Mouse (Mus musculus) C2C12 (cell line): ENCODE data around the gene Ryr1. TPM values are rescaled to one million over a fixed set of nuclear protein-coding genes. Genes with fewer than 3 reads are reported as not detected.

ENCODE experiments used
- H3K27me3 ChIP-seq: one replicate; pipeline ENCODE4 v1.6.1; 2011; ENCODE audit not compliant: control insufficient read depth, insufficient read depth, insufficient read length
- H3K36me3 ChIP-seq: one replicate; pipeline ENCODE4 v1.6.1; 2011; ENCODE audit not compliant: control insufficient read depth, insufficient read depth
- H3K4me3 ChIP-seq: one replicate; pipeline ENCODE4 v1.5.1; 2011; ENCODE audit warnings: mild to moderate bottlenecking, control low read depth; ENCODE audit not compliant: poor library complexity, insufficient read depth, severe bottlenecking
- H3K79me2 ChIP-seq: one replicate; pipeline ENCODE4 v1.6.1; 2011; ENCODE audit not compliant: control insufficient read depth, insufficient read depth
- H3K79me3 ChIP-seq: one replicate; pipeline ENCODE4 v1.6.1; 2011; ENCODE audit warnings: low read depth, control low read depth
- H3ac ChIP-seq: one replicate; pipeline ENCODE3; 2011; ENCODE audit warnings: low read depth; ENCODE audit not compliant: control insufficient read depth, insufficient read length
- CEBPB ChIP-seq: IDR thresholded peaks from one replicate; pipeline ENCODE4 v1.6.1; 2011; ENCODE audit warnings: low read depth, mild to moderate bottlenecking, control low read depth, moderate library complexity
- CTCF ChIP-seq: IDR thresholded peaks from one replicate; pipeline ENCODE4 v1.5.1; 2011; ENCODE audit not compliant: control insufficient read depth, insufficient read depth, insufficient read length
- FOSL1 ChIP-seq: IDR thresholded peaks from one replicate; pipeline ENCODE4 v1.8.0; 2011; ENCODE audit warnings: mild to moderate bottlenecking, low read length; ENCODE audit not compliant: poor library complexity, insufficient read depth, severe bottlenecking
- MAX ChIP-seq: IDR thresholded peaks from one replicate; pipeline ENCODE4 v1.6.1; 2011; ENCODE audit warnings: mild to moderate bottlenecking, control low read depth
- MYOD1 ChIP-seq: IDR thresholded peaks from one replicate; pipeline ENCODE4 v1.6.1; 2011; ENCODE audit warnings: low read depth; ENCODE audit not compliant: control insufficient read depth, insufficient read length
- MYOG ChIP-seq: IDR thresholded peaks from one replicate; pipeline ENCODE4 v1.6.1; 2011; ENCODE audit not compliant: control insufficient read depth, insufficient read length; ENCODE audit errors: extremely low read depth
- USF1 ChIP-seq: IDR thresholded peaks from one replicate; pipeline ENCODE4 v1.6.1; 2011; ENCODE audit warnings: low read depth, mild to moderate bottlenecking, control low read depth, moderate library complexity
- polyA plus RNA-seq: library from polyadenylated mRNA; unstranded; fragments of >200 nt; fragmentation: generic; extraction: Trizol; gene quantifications from one replicate; pipeline ENCODE4 v1.2.1, GENCODE M21; 2012; ENCODE audit warnings: missing spikeins

Gene Ryr1
- polyA plus RNA-seq, 1 experiment: 1.1 TPM

DNA sequence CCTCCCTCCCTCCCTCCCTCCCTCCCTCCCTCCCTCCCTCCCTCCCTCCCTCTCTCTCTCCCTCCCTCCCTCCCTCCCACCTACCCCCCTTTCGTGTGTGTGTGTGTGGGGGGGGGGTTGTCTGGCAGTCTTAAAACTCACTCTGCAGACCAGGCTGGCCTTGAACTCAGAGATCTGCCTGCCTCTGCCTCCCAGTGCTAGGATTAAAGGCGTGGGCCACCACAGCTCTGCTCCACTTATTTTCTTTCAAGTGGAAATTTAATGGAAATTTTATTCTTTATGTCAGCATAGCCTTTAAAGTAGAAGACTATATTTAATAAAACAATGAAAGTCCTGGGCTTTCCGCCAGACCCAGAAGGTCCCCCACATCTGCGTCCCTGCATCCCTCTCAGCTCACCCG lies 158.8 kb downstream of the Ryr1 start:
- H3K79me3 ChIP-seq: peaks cover 8% of the 10 kb centered on the region
- no peak overlapping the region for H3ac ChIP-seq
- H3K79me2 ChIP-seq: peaks cover 9% of the 10 kb centered on the region
- no peaks in the 10 kb centered on the region for H3K36me3 ChIP-seq
- H3K4me3 ChIP-seq: no peak overlapping the region
- no peak for TF ChIP-seq FOSL1
- no peak for TF ChIP-seq MYOD1
- no peak for TF ChIP-seq USF1
- no peak for TF ChIP-seq MYOG
- no peak for TF ChIP-seq CTCF
- TF ChIP-seq MAX: no peak
- TF ChIP-seq CEBPB: no peak
- H3K27me3 ChIP-seq: no peaks in the 10 kb centered on the region

- H3K79me3 ChIP-seq: peaks cover 16% of the 10 kb centered on the region
- TF ChIP-seq MYOD1 (no peak), FOSL1 (no peak), CTCF (no peak), CEBPB (no peak), USF1 (no peak), MYOG (no peak), MAX (no peak)
- no peak overlapping the region for H3ac ChIP-seq
- H3K79me2 ChIP-seq: peaks cover 17% of the 10 kb centered on the region
- H3K4me3 ChIP-seq: no peak overlapping the region
- H3K27me3 ChIP-seq: no peaks in the 10 kb centered on the region
- H3K36me3 ChIP-seq: no peaks in the 10 kb centered on the region
Observed at GRCm38 (mm10) chr7:28965346-28965840, 159.6 kb downstream of the Ryr1 start.

GRCm38 (mm10) chr7:28963399-28963923 lies 161.5 kb downstream of the Ryr1 start:
- H3K27me3 ChIP-seq: no peaks in the 10 kb centered on the region
- peaks cover 35% of the 10 kb centered on the region for H3K79me3 ChIP-seq
- H3K79me2 ChIP-seq: peaks cover 36% of the 10 kb centered on the region
- peaks cover 7% of the 10 kb centered on the region for H3K36me3 ChIP-seq
- H3K4me3 ChIP-seq: no peak overlapping the region
- TF ChIP-seq MYOD1 (no peak), MYOG (no peak), MAX (no peak)
- no peak overlapping the region for H3ac ChIP-seq

GRCm38 (mm10) chr7:28961927-28962670 lies 162.9 kb downstream of the Ryr1 start, which contains the start of gene Actn4:
Gene Actn4 (minus strand): TSS chr7:28962340.
- TF ChIP-seq MAX (peak; percentile 31), MYOD1 (no peak), CTCF (no peak), MYOG (no peak), USF1 (no peak), FOSL1 (no peak), CEBPB (no peak)
- Histone ChIP-seq H3ac (peak within 1 kb of the TSS; percentile 77), H3K79me2 (peaks cover 50% of the 10 kb centered on the region), H3K27me3 (no peaks in the 10 kb centered on the region), H3K79me3 (peaks cover 47% of the 10 kb centered on the region), H3K4me3 (peak within 1 kb of the TSS; percentile 83), H3K36me3 (peaks cover 12% of the 10 kb centered on the region)

DNA sequence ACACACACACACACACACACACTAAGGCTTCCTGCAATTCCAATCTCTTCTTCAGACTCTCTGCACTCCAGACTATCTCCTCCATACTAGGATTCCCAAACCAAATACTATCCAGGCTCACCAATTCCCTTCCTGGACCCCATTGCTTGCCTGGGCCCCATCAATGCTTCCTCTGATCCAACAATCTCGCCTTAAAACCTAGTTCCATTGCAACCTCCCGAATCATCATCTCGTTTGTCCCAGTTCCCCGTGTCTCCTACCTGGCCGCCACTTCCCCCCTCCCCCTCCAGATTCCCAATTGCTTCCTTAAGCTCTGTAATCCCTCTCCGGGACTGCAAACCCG lies 163.4 kb downstream of the Ryr1 start:
- H3ac ChIP-seq: peak overlapping the region; percentile 77

More for the DNA sequence above, 163.4 kb downstream of the Ryr1 start:
- H3K36me3 ChIP-seq: peaks cover 18% of the 10 kb centered on the region
- no peak for TF ChIP-seq USF1
- TF ChIP-seq MYOG: no peak
- no peak for TF ChIP-seq CTCF
- TF ChIP-seq MYOD1: no peak
- no peak for TF ChIP-seq FOSL1
- no peak for TF ChIP-seq CEBPB
- no peak for TF ChIP-seq MAX
- H3K79me2 ChIP-seq: peaks cover 55% of the 10 kb centered on the region
- no peaks in the 10 kb centered on the region for H3K27me3 ChIP-seq
- H3K79me3 ChIP-seq: peaks cover 52% of the 10 kb centered on the region
- peak overlapping the region; percentile 83 for H3K4me3 ChIP-seq
